In genomic region chrX:48285006-48285650, GRCm38 (mm10) we compare ENCODE assay signal across 8 mouse cellular contexts. TPM values are rescaled to one million over a fixed set of nuclear protein-coding genes. Genes with fewer than 3 reads are reported as not detected.
A peak's percentile ranks its signal among the peaks of the same experiment; 100 is the strongest.
DNase-seq lines count a peak whose midpoint lies in the region; ATAC-seq and TF ChIP-seq lines count a peak whose summit lies in the region.

No protein-coding gene starts in this region.

- DNase-seq in 416B (ENCODE audit: low read depth) (peak; percentile 93), liver (peak; percentile 93)
- peak; percentile 86 for DNase-seq in adrenal gland, postnatal 14 days
- peak; percentile 83 for DNase-seq in embryo, embryonic 9.5 days (ENCODE audit: extremely low spot score)
- DNase-seq in gastrocnemius, postnatal 4 days (ENCODE audit: low spot score in 2 of 2): peak; percentile 52 to 71
- peak; percentile 88 for DNase-seq in midbrain, postnatal 0 days (ENCODE audit: low spot score)

- no peaks in the 10 kb centered on the region for H3K27me3 ChIP-seq in intestine, postnatal 0 days (replicated peaks; ENCODE audit: control insufficient read depth, insufficient read depth, low read length)
- H3K27me3 ChIP-seq in midbrain, postnatal 0 days (ENCODE audit: insufficient read depth, low read length): no peaks in the 10 kb centered on the region
- 0 out of 2 replicates have a peak, but pooled peaks cover 4% of the 10 kb centered on the region for H3K27me3 ChIP-seq in stomach, embryonic 14.5 days (ENCODE audit: control insufficient read depth, insufficient read depth, low read length)

- H3K36me3 ChIP-seq in intestine, postnatal 0 days (ENCODE audit: control insufficient read depth, insufficient read depth): no peaks in the 10 kb centered on the region
- no peaks in the 10 kb centered on the region for H3K36me3 ChIP-seq in midbrain, postnatal 0 days (ENCODE audit: insufficient read depth, low read length)
- H3K36me3 ChIP-seq in stomach, embryonic 14.5 days (ENCODE audit: control insufficient read depth, insufficient read depth, low read length): no peaks in the 10 kb centered on the region

- WGBS in intestine, postnatal 0 days: 24% methylated on average over 21 of the region's 42 CpGs
- 21% methylated on average over 25 of the region's 42 CpGs for WGBS in midbrain, postnatal 0 days
- WGBS in stomach, embryonic 14.5 days: 13% methylated on average over 32 of the region's 42 CpGs

- no peaks in the 10 kb centered on the region for H3K9me3 ChIP-seq in intestine, postnatal 0 days (ENCODE audit: control insufficient read depth)
- H3K9me3 ChIP-seq in midbrain, postnatal 0 days (ENCODE audit: low read length): no peaks in the 10 kb centered on the region
- H3K9me3 ChIP-seq in stomach, embryonic 14.5 days (ENCODE audit: control insufficient read depth, low read depth, low read length): no peaks in the 10 kb centered on the region

- peak; percentile 79 for ATAC-seq in intestine, postnatal 0 days
- peak; percentile 90 for ATAC-seq in midbrain, postnatal 0 days (ENCODE audit: low FRiP score)
- ATAC-seq in stomach, embryonic 14.5 days (ENCODE audit: insufficient number of reproducible peaks, insufficient read depth, low FRiP score, low read depth): peak; percentile 89

- peak overlapping the region; percentile 46; the same call in 1 of the 2 replicates for H3K9ac ChIP-seq in intestine, postnatal 0 days (ENCODE audit: low read depth, low read length)
- peak overlapping the region; percentile 46 for H3K9ac ChIP-seq in midbrain, postnatal 0 days (replicated peaks; ENCODE audit: low read length, poor library complexity, severe bottlenecking)
- no peak overlapping the region for H3K9ac ChIP-seq in stomach, embryonic 14.5 days (replicated peaks; ENCODE audit: low read depth, low read length)

- no peak for TF ChIP-seq CTCF in intestine, postnatal 0 days (IDR thresholded peaks at IDR 0.05; ENCODE audit: low read depth)
- TF ChIP-seq CTCF in midbrain, postnatal 0 days (IDR thresholded peaks at IDR 0.05): no peak

- peak overlapping the region; percentile 46 for H3K4me3 ChIP-seq in intestine, postnatal 0 days (ENCODE audit: low read depth, low read length)
- H3K4me3 ChIP-seq in midbrain, postnatal 0 days (ENCODE audit: low read depth, low read length): peak overlapping the region; percentile 44
- H3K4me3 ChIP-seq in stomach, embryonic 14.5 days (ENCODE audit: low read depth, low read length): peak overlapping the region; percentile 43

- H3K4me2 ChIP-seq in intestine, postnatal 0 days (replicated peaks; ENCODE audit: low read depth): peak overlapping the region; percentile 66
- H3K4me2 ChIP-seq in midbrain, postnatal 0 days (ENCODE audit: low read depth, low read length, poor library complexity, severe bottlenecking): peak overlapping the region; percentile 57
- H3K4me2 ChIP-seq in stomach, embryonic 14.5 days (replicated peaks; ENCODE audit: low read depth, low read length): peak overlapping the region; percentile 35

- H3K27ac ChIP-seq in intestine, postnatal 0 days (ENCODE audit: low read depth, low read length): peak overlapping the region; percentile 73
- H3K27ac ChIP-seq in midbrain, postnatal 0 days (ENCODE audit: low read depth, low read length): peak overlapping the region; percentile 47; the same call in 1 of the 2 replicates
- peak overlapping the region; percentile 94; the same call in 1 of the 2 replicates for H3K27ac ChIP-seq in stomach, embryonic 14.5 days (ENCODE audit: low read length)

- H3K4me1 ChIP-seq in intestine, postnatal 0 days (replicated peaks; ENCODE audit: control insufficient read depth, insufficient read depth, low read length): no peaks in the 10 kb centered on the region
- no peaks in the 10 kb centered on the region for H3K4me1 ChIP-seq in midbrain, postnatal 0 days (ENCODE audit: insufficient read depth, low read length)
- no peaks in the 10 kb centered on the region for H3K4me1 ChIP-seq in stomach, embryonic 14.5 days (ENCODE audit: control insufficient read depth, insufficient read depth, low read length)

RNA-seq across cellular contexts. Expression of gene Utp14a, which starts 28.5 kb away (rescaled TPM):
- total RNA-seq in adrenal gland, postnatal 14 days (2021): 14.9 and 18.8 TPM in 2 replicates
- 10 to 100 TPM; 19.2 to 19.5 TPM for total RNA-seq in gastrocnemius, postnatal 4 days (2021)
- polyA plus RNA-seq in intestine, postnatal 0 days (2015; fragmentation: Nextera tagmentation; extraction: Ambion mirVana): 8.4 and 9.5 TPM in 2 replicates
- 5.8 and 8.2 TPM in 2 replicates for total RNA-seq in midbrain, postnatal 0 days (2014; rRNA removed)
- 9.0 and 9.4 TPM in 2 replicates for polyA plus RNA-seq in midbrain, postnatal 0 days (2015; fragmentation: Nextera tagmentation; extraction: Ambion mirVana)
- polyA plus RNA-seq in stomach, embryonic 14.5 days (2014; fragmentation: Nextera tagmentation; extraction: Ambion mirVana): 16.3 and 20.1 TPM in 2 replicates

RNA-seq across cellular contexts. Expression of gene Bcorl1, which starts 56.0 kb away (rescaled TPM):
- total RNA-seq in adrenal gland, postnatal 14 days (2021): 9.8 and 10.1 TPM in 2 replicates
- 10 to 100 TPM; 11.1 to 11.2 TPM for total RNA-seq in gastrocnemius, postnatal 4 days (2021)
- 1.6 and 1.9 TPM in 2 replicates for polyA plus RNA-seq in intestine, postnatal 0 days (2015; fragmentation: Nextera tagmentation; extraction: Ambion mirVana)
- 10.5 and 13.5 TPM in 2 replicates for total RNA-seq in midbrain, postnatal 0 days (2014; rRNA removed)
- 4.6 and 4.7 TPM in 2 replicates for polyA plus RNA-seq in midbrain, postnatal 0 days (2015; fragmentation: Nextera tagmentation; extraction: Ambion mirVana)
- polyA plus RNA-seq in stomach, embryonic 14.5 days (2014; fragmentation: Nextera tagmentation; extraction: Ambion mirVana): 8.0 and 9.3 TPM in 2 replicates

Comparison
In these comparisons a context has a peak if more than half of its experiments do, and no peak if none do; other contexts are left out.
1. Peak in every context shown above with its lines: DNase-seq, ATAC-seq, H3K4me3 ChIP-seq and H3K27ac ChIP-seq.